In genomic region chr2:34870520-34871474, GRCm38 (mm10) we compare ENCODE assay signal across 8 mouse cellular contexts. TPM values are rescaled to one million over a fixed set of nuclear protein-coding genes. Genes with fewer than 3 reads are reported as not detected.
DNase-seq lines count a peak whose midpoint lies in the region; ATAC-seq lines count a peak whose summit lies in the region.

No protein-coding gene starts in this region.

- peak; percentile 98 for ATAC-seq in hindbrain, embryonic 12.5 days (ENCODE audit: low FRiP score)

- peaks cover 27% of the 10 kb centered on the region for H3K27me3 ChIP-seq in hindbrain, embryonic 12.5 days

- DNase-seq in NIH3T3 (ENCODE audit: low read depth): peak; percentile 99
- peak; percentile 95 to 96 for DNase-seq in cerebellum, postnatal 10 days
- DNase-seq in frontal cortex, postnatal 10 days (ENCODE audit: low spot score in 2 of 2): peak; percentile 91 to 92
- DNase-seq in layer of hippocampus, postnatal 14 days (ENCODE audit: low spot score in 2 of 2): peak; percentile 95
- DNase-seq in lung, postnatal 14 days: peak; percentile 94
- DNase-seq in retina, adult 2 months (ENCODE audit: low read depth, low spot score): peak; percentile 99
- DNase-seq in thymus, postnatal 36 days: peak; percentile 91 to 95

- peaks cover 1% of the 10 kb centered on the region for H3K36me3 ChIP-seq in hindbrain, embryonic 12.5 days

- H3K4me2 ChIP-seq in hindbrain, embryonic 12.5 days (replicated peaks): peak overlapping the region; percentile 56

- H3K4me3 ChIP-seq in hindbrain, embryonic 12.5 days: peak overlapping the region; percentile 77

- WGBS in hindbrain, embryonic 12.5 days: under 1% methylated on average over 67 of the region's 67 CpGs

- H3K9ac ChIP-seq in hindbrain, embryonic 12.5 days: peak overlapping the region; percentile 87

- peaks cover 36% of the 10 kb centered on the region for H3K4me1 ChIP-seq in hindbrain, embryonic 12.5 days

- peak overlapping the region; percentile 92 for H3K27ac ChIP-seq in hindbrain, embryonic 12.5 days

- H3K9me3 ChIP-seq in hindbrain, embryonic 12.5 days (replicated peaks): no peaks in the 10 kb centered on the region

RNA-seq across cellular contexts. Expression of gene Cutal, which starts 3.4 kb away (rescaled TPM):
- polyA plus RNA-seq in hindbrain, embryonic 12.5 days (2016; fragmentation: Nextera tagmentation; extraction: Ambion mirVana): 0.23 TPM in 1 of 2 replicates, not detected in the other
- 1 to 10 TPM in 1 of 2 experiments, under 1 TPM in 1; 0.65 to 1.0 TPM for total RNA-seq in layer of hippocampus, postnatal 14 days (2021)

RNA-seq across cellular contexts. Expression of gene Psmd5, which starts 4.0 kb away (rescaled TPM):
- 92.0 and 97.1 TPM in 2 replicates for polyA plus RNA-seq in hindbrain, embryonic 12.5 days (2016; fragmentation: Nextera tagmentation; extraction: Ambion mirVana)
- total RNA-seq in layer of hippocampus, postnatal 14 days (2021): 10 to 100 TPM; 37.3 to 42.7 TPM

RNA-seq across cellular contexts. Expression of gene Gm34653, which starts 38.0 kb away (rescaled TPM):
- polyA plus RNA-seq in hindbrain, embryonic 12.5 days (2016; fragmentation: Nextera tagmentation; extraction: Ambion mirVana): not detected in 2 replicates
- total RNA-seq in layer of hippocampus, postnatal 14 days (2021): not detected

RNA-seq across cellular contexts. Expression of gene Phf19, which starts 43.0 kb away (rescaled TPM):
- polyA plus RNA-seq in hindbrain, embryonic 12.5 days (2016; fragmentation: Nextera tagmentation; extraction: Ambion mirVana): 1.6 TPM in 2 replicates
- total RNA-seq in layer of hippocampus, postnatal 14 days (2021): 1 to 10 TPM; 1.0 to 2.2 TPM

RNA-seq across cellular contexts. Expression of gene Fbxw2, which starts 44.7 kb away (rescaled TPM):
- 76.8 and 81.8 TPM in 2 replicates for polyA plus RNA-seq in hindbrain, embryonic 12.5 days (2016; fragmentation: Nextera tagmentation; extraction: Ambion mirVana)
- total RNA-seq in layer of hippocampus, postnatal 14 days (2021): 10 to 100 TPM; 87.7 to 88.8 TPM

Comparison
In these comparisons a context has a peak if more than half of its experiments do, and no peak if none do; other contexts are left out.
1. Peak in every context shown above with its lines: DNase-seq, ATAC-seq, H3K4me3 ChIP-seq and H3K27ac ChIP-seq.